Mouse (Mus musculus): ENCODE measurements around the gene Als2cr12. TPM values are rescaled to one million over a fixed set of nuclear protein-coding genes. Genes with fewer than 3 reads are reported as not detected.
"Not testable (repeated sequence)": the region's sequence is repeated elsewhere in the genome, so short reads cannot be mapped to it uniquely, and the experiment has no call there.

Als2cr12 gene
- polyA plus RNA-seq, 1 experiment from 2014 or later: not detected

GRCm38 (mm10) chr1:58678412-58678811 lies 17.4 kb downstream of the Als2cr12 start:
- not testable (repeated sequence) for H3K27me3 ChIP-seq (replicated peaks); H3K36me3 ChIP-seq; H3K9me3 ChIP-seq; H3K27ac ChIP-seq (replicated peaks); H3K9ac ChIP-seq; H3K4me2 ChIP-seq; H3K4me1 ChIP-seq; H3K4me3 ChIP-seq; ATAC-seq (ENCODE audit: extremely low read depth, insufficient number of reproducible peaks, low FRiP score, low TSS enrichment)
- WGBS: 30% methylated on average over 5 of the region's 5 CpGs

GRCm38 (mm10) chr1:58677575-58677974 lies 18.2 kb downstream of the Als2cr12 start:
- Histone ChIP-seq H3K4me3 (no peak overlapping the region), H3K36me3 (no peaks in the 10 kb centered on the region), H3K4me2 (no peak overlapping the region), H3K9me3 (no peaks in the 10 kb centered on the region; the same call in 1 of the 2 replicates), H3K27ac (replicated peaks) (no peak overlapping the region), H3K9ac (no peak overlapping the region), H3K4me1 (peaks cover 6% of the 10 kb centered on the region; the same call in 1 of the 2 replicates), H3K27me3 (replicated peaks) (no peaks in the 10 kb centered on the region)
- no peak for ATAC-seq (ENCODE audit: extremely low read depth, insufficient number of reproducible peaks, low FRiP score, low TSS enrichment)
- WGBS: 85% methylated on average over 1 of the region's 1 CpGs

DNA sequence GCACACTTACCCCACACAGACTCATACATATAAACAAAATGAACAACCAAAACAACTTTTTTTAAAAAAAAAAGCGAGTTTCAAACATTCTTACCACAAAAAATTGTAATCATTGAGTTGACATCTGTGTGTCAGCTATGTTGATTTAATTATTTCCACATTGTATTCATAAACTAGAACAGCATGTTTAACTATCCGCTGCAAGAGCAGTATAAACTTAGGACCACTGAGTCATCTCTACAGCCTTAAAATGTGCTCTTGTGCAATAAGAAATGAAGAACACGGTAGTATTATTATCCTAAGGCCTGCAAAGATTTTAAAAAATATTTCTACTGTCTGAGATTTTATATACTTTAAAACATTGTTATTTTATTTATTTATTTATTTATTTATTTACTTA lies 20.8 kb downstream of the Als2cr12 start:
- no peaks in the 10 kb centered on the region for H3K27me3 ChIP-seq (replicated peaks)
- H3K4me1 ChIP-seq: peaks cover 6% of the 10 kb centered on the region; the same call in 1 of the 2 replicates
- no peak overlapping the region for H3K4me2 ChIP-seq
- no peak overlapping the region for H3K9ac ChIP-seq
- no peak overlapping the region for H3K4me3 ChIP-seq
- no peak overlapping the region for H3K27ac ChIP-seq (replicated peaks)
- H3K36me3 ChIP-seq: no peaks in the 10 kb centered on the region
- 77% methylated on average over 3 of the region's 3 CpGs for WGBS
- ATAC-seq (ENCODE audit: extremely low read depth, insufficient number of reproducible peaks, low FRiP score, low TSS enrichment): no peak
- no peaks in the 10 kb centered on the region; the same call in 1 of the 2 replicates for H3K9me3 ChIP-seq

- ATAC-seq (ENCODE audit: extremely low read depth, insufficient number of reproducible peaks, low FRiP score, low TSS enrichment): no peak
- H3K4me2 ChIP-seq: no peak overlapping the region
- H3K9me3 ChIP-seq: no peaks in the 10 kb centered on the region; the same call in 1 of the 2 replicates
- no peak overlapping the region for H3K9ac ChIP-seq
- H3K36me3 ChIP-seq: no peaks in the 10 kb centered on the region
- H3K27ac ChIP-seq (replicated peaks): no peak overlapping the region
- H3K4me3 ChIP-seq: no peak overlapping the region
- no peaks in the 10 kb centered on the region for H3K4me1 ChIP-seq
- H3K27me3 ChIP-seq (replicated peaks): no peaks in the 10 kb centered on the region
- WGBS: 70% methylated on average over 2 of the region's 2 CpGs
Observed at GRCm38 (mm10) chr1:58672116-58672515, 23.7 kb downstream of the Als2cr12 start.

DNA sequence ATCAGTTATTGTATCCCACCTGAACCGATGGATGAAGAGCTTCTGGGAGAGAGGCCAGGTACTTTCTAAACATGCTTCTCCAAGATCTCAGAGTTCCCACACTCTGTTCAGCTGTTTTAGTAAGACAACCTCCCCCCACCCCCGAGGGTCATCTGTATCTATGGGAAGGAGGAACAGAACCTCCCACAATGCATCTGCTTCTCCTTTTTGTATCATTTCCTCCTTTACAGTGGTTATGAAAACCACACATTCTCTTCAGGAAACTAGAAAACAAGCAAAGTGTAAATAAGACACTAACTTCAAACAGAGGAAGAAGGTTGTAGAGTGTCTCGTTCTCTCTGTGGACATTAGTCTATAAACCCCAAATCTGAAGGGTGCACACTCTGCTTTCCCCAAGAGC lies 26.2 kb downstream of the Als2cr12 start:
- 66% methylated on average over 3 of the region's 3 CpGs for WGBS

GRCm38 (mm10) chr1:58668191-58668590 lies 27.6 kb downstream of the Als2cr12 start:
- no peak for ATAC-seq (ENCODE audit: extremely low read depth, insufficient number of reproducible peaks, low FRiP score, low TSS enrichment)
- Histone ChIP-seq H3K36me3 (no peaks in the 10 kb centered on the region), H3K27me3 (replicated peaks) (no peaks in the 10 kb centered on the region), H3K9me3 (no peaks in the 10 kb centered on the region), H3K9ac (no peak overlapping the region), H3K4me2 (no peak overlapping the region), H3K4me3 (no peak overlapping the region), H3K27ac (replicated peaks) (no peak overlapping the region), H3K4me1 (no peaks in the 10 kb centered on the region)
- 70% methylated on average over 5 of the region's 5 CpGs for WGBS

More for the DNA sequence above, 26.2 kb downstream of the Als2cr12 start:
- not testable (repeated sequence) for H3K9ac ChIP-seq; H3K4me2 ChIP-seq; H3K27me3 ChIP-seq (replicated peaks); H3K27ac ChIP-seq (replicated peaks); ATAC-seq (ENCODE audit: extremely low read depth, insufficient number of reproducible peaks, low FRiP score, low TSS enrichment); H3K4me3 ChIP-seq; H3K36me3 ChIP-seq; H3K4me1 ChIP-seq; H3K9me3 ChIP-seq

DNA sequence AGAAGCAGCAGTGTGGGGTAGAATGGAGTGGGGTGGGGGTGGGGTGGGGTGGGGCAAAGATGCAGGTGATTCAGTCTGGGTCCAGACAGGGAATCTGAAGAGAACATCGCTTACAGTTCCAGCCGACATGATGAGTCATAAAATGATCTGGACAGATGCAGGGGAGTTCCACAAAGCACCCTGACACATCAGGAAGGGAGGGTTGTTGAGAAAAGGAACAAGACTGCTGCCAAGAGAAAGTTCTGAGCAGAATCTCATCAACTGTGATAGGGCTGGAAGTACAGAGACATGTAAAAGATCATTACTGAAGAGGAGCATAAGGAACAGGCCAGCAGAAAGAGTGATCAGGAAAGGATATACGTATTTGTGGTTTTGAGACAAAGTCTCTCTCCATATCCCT lies 32.4 kb downstream of the Als2cr12 start:
- not testable (repeated sequence) for H3K4me2 ChIP-seq; ATAC-seq (ENCODE audit: extremely low read depth, insufficient number of reproducible peaks, low FRiP score, low TSS enrichment); H3K4me3 ChIP-seq; H3K4me1 ChIP-seq; H3K27ac ChIP-seq (replicated peaks); H3K9ac ChIP-seq; H3K9me3 ChIP-seq; H3K36me3 ChIP-seq; H3K27me3 ChIP-seq (replicated peaks)
- WGBS: 77% methylated on average over 3 of the region's 3 CpGs

DNA sequence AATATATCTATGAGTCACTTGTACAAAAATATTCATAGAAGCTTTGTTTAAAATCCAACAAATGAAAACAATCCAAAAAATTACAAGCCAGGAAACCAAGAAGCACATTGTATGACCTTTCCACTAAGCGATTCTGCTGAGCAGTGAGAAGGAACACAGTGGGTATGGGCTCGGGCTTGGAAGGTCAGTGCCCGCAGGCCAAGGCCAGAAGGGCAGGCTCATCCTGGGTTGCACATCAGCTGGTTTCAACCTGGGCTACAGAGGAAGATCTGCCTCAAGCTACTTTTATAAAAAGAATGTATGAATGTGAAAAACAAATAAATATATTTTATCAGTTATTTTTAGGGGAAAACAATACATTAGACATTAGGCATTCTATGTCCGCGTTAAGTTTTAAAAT lies 33.1 kb downstream of the Als2cr12 start:
- not testable (repeated sequence) for H3K9me3 ChIP-seq; H3K4me2 ChIP-seq; H3K27ac ChIP-seq (replicated peaks); H3K27me3 ChIP-seq (replicated peaks); H3K9ac ChIP-seq; H3K4me1 ChIP-seq; H3K36me3 ChIP-seq; H3K4me3 ChIP-seq; ATAC-seq (ENCODE audit: extremely low read depth, insufficient number of reproducible peaks, low FRiP score, low TSS enrichment)
- 89% methylated on average over 5 of the region's 5 CpGs for WGBS

DNA sequence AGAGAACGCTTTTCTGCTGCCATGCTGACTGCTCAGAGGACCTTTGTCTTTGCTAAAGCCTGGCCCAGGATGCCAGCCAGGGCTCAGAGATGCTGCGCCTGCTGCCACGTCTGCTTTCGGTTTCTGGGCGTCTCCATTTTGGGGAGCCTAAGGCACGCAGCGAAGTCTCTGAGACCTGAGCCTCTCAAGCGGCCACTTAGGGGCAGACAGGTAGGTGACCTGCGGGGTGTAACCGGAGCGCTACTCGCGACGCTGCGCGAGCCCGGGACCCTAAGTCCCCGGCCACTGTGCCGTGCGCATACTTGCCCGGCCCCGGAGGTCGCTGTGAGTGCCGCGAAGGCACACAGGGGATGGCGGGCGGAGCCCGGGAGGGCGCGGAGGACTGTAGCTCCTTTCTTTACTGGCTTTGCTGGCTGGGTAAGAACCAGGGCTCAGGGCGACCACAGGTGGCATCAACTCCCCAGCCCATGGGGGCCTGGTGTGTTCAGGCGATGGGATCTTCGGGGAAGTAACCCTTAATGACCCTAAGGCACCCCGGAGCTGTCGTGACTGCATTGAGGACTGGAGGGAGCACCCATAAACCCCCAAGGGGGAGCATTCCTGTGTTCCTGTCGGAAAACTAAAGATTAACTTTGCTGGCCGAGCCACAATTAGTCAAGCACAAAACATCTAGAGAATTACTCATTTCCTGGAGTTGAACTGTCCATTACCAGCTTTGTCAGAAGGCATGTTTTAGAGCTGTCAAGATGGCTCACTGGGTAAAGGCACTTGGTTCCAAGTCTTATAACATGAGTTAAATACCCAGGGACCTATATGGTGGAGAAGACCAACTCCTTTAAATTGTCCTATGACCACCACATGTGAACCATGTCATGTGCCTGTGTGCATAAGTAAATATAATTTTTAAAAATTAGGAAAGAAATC lies 43.0 kb downstream of the Als2cr12 start:
- Histone ChIP-seq H3K27ac (replicated peaks) (peak overlapping the region; percentile 42; the same call in 1 of the 2 replicates), H3K9ac (peak overlapping the region; percentile 86), H3K9me3 (no peaks in the 10 kb centered on the region), H3K4me3 (peak overlapping the region; percentile 80), H3K27me3 (replicated peaks) (no peaks in the 10 kb centered on the region), H3K4me1 (peaks cover 5% of the 10 kb centered on the region; the same call in 1 of the 2 replicates), H3K36me3 (no peaks in the 10 kb centered on the region), H3K4me2 (peak overlapping the region; percentile 79)
- ATAC-seq (ENCODE audit: extremely low read depth, insufficient number of reproducible peaks, low FRiP score, low TSS enrichment): peak; percentile 14; the same call in 1 of the 2 replicates
- 1% methylated on average over 37 of the region's 37 CpGs for whole genome bisulfite sequencing

DNA sequence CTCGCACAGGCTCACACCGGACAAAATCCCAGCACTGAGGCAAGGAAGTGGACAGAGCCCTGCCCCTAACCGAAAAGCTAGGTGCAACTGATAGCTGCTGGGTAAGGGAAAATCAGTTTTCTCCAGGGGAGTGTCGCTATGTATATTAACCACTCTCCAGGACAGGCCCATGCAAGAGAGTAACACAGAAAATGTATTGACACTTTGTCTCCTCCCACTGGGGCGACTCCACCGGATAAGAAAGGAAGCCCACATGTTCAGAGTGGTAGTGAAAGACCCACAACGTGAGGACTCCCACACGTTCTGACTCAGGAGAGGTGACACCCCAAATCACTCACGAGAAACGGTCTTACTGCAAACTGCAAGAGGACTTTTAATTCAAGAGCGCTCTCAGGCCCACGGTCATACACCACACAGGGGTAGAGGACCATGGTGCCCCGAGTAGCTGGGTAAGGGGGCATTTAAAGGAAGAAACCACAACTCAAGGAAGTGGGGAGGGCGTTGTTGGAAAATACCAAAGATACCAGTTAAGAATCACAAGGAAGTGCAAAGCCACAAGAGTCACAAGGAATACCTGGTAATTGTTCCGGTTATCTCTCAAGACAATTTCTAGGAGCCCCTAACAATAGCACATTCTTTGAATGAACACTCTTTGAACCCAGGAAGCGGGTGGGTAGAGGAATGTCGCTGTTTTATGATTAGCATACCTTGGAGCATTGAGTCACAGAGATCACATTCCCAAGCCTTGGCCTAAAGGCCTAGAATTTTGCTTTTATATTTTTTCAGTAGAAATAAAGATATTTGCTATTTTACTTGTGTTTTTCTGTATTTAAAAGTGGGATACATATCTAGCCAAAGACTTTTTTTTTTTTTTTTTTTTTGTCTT lies 44.0 kb downstream of the Als2cr12 start:
- Histone ChIP-seq H3K4me3 (peak overlapping the region; percentile 80), H3K4me2 (peak overlapping the region; percentile 79)
- not testable (repeated sequence) for ATAC-seq (ENCODE audit: extremely low read depth, insufficient number of reproducible peaks, low FRiP score, low TSS enrichment); H3K9ac ChIP-seq; H3K36me3 ChIP-seq; H3K4me1 ChIP-seq; H3K27ac ChIP-seq (replicated peaks); H3K9me3 ChIP-seq; H3K27me3 ChIP-seq (replicated peaks)
- 78% methylated on average over 17 of the region's 17 CpGs for WGBS

DNA sequence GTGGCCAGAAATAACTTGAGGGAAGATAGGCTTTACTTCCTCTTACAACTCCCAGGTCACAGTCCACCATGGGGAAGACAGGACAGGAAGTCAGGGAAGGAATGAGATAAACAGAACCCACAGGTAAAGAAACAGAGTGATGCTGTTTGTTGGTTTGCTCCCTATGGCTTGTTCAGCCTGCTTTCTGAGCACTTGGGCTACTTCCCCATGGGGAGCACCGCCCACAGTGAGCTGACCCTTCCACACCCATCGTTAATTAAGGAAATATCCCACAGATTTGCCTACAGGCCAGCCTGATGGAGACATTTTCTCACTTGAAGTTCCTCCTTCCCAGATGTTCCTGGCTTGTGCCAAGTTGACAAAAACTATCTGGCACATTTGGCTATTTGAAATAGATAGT lies 66.9 kb downstream of the Als2cr12 start:
- H3K9ac ChIP-seq; H3K36me3 ChIP-seq; H3K9me3 ChIP-seq; H3K4me1 ChIP-seq; ATAC-seq (ENCODE audit: extremely low read depth, insufficient number of reproducible peaks, low FRiP score, low TSS enrichment); H3K27me3 ChIP-seq (replicated peaks); H3K4me3 ChIP-seq; H3K4me2 ChIP-seq; H3K27ac ChIP-seq (replicated peaks): not testable (repeated sequence)
- WGBS: 67% methylated on average over 1 of the region's 2 CpGs
